Mouse (Mus musculus) hindbrain, embryonic 12.5 days (tissue): ENCODE results near the gene Prdx2. TPM values are rescaled to one million over a fixed set of nuclear protein-coding genes. Genes with fewer than 3 reads are reported as not detected.

ENCODE experiments used
- ATAC-seq: fragments of 200-750 bp; cut with Nextera tagmentation; 2 replicates; pipeline ENCODE4 v1.8.0; 2017; ENCODE audit warnings: moderate TSS enrichment; ENCODE audit not compliant: low FRiP score
- H3K27ac ChIP-seq: fragments of 300-500 bp; sonication (generic); 2 replicates; pipeline ENCODE4 v1.5.1; 2016; ENCODE audit warnings: mild to moderate bottlenecking
- H3K27me3 ChIP-seq: fragments of 300-500 bp; sonication (generic); 2 replicates; pipeline ENCODE4 v1.6.1; 2016; ENCODE audit warnings: mild to moderate bottlenecking
- H3K36me3 ChIP-seq: fragments of 300-500 bp; sonication (generic); 2 replicates; pipeline ENCODE4 v1.6.1; 2016; ENCODE audit warnings: mild to moderate bottlenecking
- H3K4me1 ChIP-seq: fragments of 300-500 bp; sonication (generic); 2 replicates; pipeline ENCODE4 v1.6.1; 2016
- H3K4me2 ChIP-seq: fragments of 300-500 bp; sonication (generic); replicated peaks from 2 replicates; pipeline ENCODE4 v1.6.1; 2016; ENCODE audit warnings: mild to moderate bottlenecking
- H3K4me3 ChIP-seq: fragments of 300-500 bp; sonication (generic); 2 replicates; pipeline ENCODE4 v1.5.1; 2016; ENCODE audit warnings: mild to moderate bottlenecking
- H3K9ac ChIP-seq: fragments of 300-500 bp; sonication (generic); 2 replicates; pipeline ENCODE4 v1.6.1; 2016; ENCODE audit warnings: mild to moderate bottlenecking, moderate library complexity
- H3K9me3 ChIP-seq: fragments of 300-500 bp; sonication (generic); replicated peaks from 2 replicates; pipeline ENCODE4 v1.6.1; 2016; ENCODE audit warnings: mild to moderate bottlenecking
- WGBS: fragments of 180-500 bp; shearing (Covaris S2); methylation state at CpG from one replicate; pipeline ENCODE4 v1.1.7; 2016; 5-methylcytosine and 5-hydroxymethylcytosine counted together
- polyA plus RNA-seq: library from polyadenylated mRNA; unstranded; fragments of >200 nt; fragmentation: Nextera tagmentation; extraction: Ambion mirVana; gene quantifications from 2 replicates; pipeline ENCODE4 v1.2.1, GENCODE M21; 2016

The Prdx2 gene
- polyA plus RNA-seq: 1,088 and 1,187 TPM in 2 replicates

DNA sequence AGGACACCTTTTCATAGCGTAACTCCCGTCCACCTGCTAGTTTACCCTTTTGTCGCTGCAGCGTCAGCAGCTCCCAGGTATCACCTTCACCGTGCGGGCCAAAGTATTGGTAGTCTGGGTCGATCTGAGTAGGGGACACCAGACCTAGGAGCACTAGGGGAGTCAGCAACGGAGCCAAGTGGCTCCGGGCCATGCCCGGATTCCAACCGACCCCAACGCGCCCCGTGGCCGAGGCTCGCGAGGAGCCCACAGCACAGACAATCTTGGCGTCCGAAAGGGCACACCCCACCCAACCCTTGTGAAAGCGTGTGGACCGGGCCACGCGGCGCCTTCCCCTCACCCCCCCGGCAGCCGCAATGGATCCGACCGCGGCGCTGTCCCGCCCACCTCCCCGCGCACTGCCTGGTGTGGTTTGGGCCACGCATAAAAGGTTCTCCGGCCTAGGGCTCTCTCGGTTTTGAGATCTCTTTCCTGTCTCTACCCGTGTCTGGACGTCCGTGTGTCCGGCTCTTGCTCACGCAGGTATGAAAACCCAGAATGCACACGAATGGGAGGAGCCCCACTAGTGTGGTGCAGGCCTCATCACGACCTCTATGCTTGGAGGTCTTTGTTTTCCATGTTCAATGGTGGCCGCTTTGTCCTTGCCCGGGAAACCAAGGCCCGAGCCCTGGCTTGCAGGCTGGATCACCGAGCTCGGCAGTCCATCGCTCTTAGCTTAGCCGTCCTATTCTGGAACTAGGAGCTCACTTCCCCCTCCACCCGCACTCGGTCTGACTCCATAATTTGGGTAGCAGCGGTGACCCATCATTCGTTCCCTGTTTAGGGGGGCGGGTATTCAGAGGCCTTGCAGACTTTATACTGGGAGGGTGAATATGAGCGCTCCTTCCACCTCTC lies at the start of gene Prdx2, which contains the start of the genes Gm49661 and Rnaseh2a:
Gene Prdx2 (plus strand): TSS at position 347 of the 894 bp plus-strand sequence.
Gene Gm49661 (minus strand): TSS at position 193 of the 894 bp plus-strand sequence.
Gene Rnaseh2a (minus strand): TSS at position 527 of the 894 bp plus-strand sequence.
- peak within 1 kb of the TSS; percentile 78 for H3K4me3 ChIP-seq
- peaks cover 41% of the 10 kb centered on the region for H3K4me1 ChIP-seq
- peak within 1 kb of the TSS; percentile 80 for H3K27ac ChIP-seq
- peak; percentile 73 for ATAC-seq
- WGBS: under 1% methylated on average over 56 of the region's 56 CpGs
- peaks cover 35% of the 10 kb centered on the region for H3K36me3 ChIP-seq
- no peaks in the 10 kb centered on the region for H3K9me3 ChIP-seq
- peak within 1 kb of the TSS; percentile 91 for H3K9ac ChIP-seq
- peak within 1 kb of the TSS; percentile 91 for H3K4me2 ChIP-seq
- no peaks in the 10 kb centered on the region for H3K27me3 ChIP-seq

- H3K36me3 ChIP-seq: peaks cover 76% of the 10 kb centered on the region
- no peak for ATAC-seq
- H3K9ac ChIP-seq: no peak overlapping the region
- peaks cover 51% of the 10 kb centered on the region for H3K27me3 ChIP-seq
- 85% methylated on average over 2 of the region's 2 CpGs for WGBS
- no peak overlapping the region for H3K4me3 ChIP-seq
- H3K27ac ChIP-seq: no peak overlapping the region
- H3K9me3 ChIP-seq: no peaks in the 10 kb centered on the region
- H3K4me1 ChIP-seq: no peaks in the 10 kb centered on the region
- H3K4me2 ChIP-seq: no peak overlapping the region
Observed at GRCm38 (mm10) chr8:84921596-84921995, 47.8 kb upstream of the Prdx2 start.

DNA sequence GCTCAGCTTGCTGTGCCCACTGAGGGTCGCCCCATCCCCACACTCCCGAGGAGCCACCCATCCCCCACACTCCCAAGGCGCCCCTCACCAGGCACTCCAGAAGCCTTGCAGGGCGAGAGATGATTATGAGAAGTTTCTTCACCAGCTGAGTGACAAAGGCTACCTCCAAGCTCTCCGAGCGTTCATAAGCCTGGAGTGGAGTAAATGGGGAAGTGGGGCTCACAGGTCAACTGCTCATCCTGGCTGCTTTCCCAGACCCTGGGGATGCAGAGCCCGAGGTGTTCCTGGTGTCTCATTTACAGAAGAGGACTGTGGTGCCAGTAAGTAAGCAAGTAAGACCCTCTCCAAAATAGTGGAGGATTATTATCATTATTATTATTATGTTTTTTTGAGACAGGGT lies 43.8 kb upstream of the Prdx2 start:
- Histone ChIP-seq H3K27ac (no peak overlapping the region), H3K9me3 (no peaks in the 10 kb centered on the region), H3K4me2 (no peak overlapping the region), H3K4me3 (no peak overlapping the region), H3K27me3 (peaks cover 50% of the 10 kb centered on the region), H3K4me1 (peaks cover 12% of the 10 kb centered on the region), H3K9ac (no peak overlapping the region), H3K36me3 (peaks cover 60% of the 10 kb centered on the region)
- no peak for ATAC-seq
- WGBS: 80% methylated on average over 7 of the region's 7 CpGs

DNA sequence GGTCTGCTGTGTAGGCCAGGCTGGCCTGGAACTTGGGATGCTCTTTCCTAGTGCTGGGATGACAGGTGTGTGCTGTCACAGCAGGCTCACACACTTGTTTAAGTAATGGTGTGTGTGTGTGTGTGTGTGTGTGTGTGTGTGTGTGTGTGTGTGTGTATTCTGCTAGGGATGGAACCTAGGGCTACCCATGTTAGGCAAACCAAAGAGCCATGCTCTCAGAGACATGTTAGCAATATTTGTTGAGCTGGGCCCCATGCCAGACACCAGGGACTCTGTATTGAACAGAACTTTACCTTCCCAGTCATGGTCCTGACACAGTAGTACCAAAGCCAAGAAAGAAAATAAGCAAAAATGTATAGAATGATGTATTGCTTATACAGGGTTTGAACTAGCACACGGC lies 41.9 kb upstream of the Prdx2 start:
- ATAC-seq: no peak
- no peak overlapping the region for H3K4me2 ChIP-seq
- WGBS: 93% methylated on average over 1 of the region's 1 CpGs

DNA sequence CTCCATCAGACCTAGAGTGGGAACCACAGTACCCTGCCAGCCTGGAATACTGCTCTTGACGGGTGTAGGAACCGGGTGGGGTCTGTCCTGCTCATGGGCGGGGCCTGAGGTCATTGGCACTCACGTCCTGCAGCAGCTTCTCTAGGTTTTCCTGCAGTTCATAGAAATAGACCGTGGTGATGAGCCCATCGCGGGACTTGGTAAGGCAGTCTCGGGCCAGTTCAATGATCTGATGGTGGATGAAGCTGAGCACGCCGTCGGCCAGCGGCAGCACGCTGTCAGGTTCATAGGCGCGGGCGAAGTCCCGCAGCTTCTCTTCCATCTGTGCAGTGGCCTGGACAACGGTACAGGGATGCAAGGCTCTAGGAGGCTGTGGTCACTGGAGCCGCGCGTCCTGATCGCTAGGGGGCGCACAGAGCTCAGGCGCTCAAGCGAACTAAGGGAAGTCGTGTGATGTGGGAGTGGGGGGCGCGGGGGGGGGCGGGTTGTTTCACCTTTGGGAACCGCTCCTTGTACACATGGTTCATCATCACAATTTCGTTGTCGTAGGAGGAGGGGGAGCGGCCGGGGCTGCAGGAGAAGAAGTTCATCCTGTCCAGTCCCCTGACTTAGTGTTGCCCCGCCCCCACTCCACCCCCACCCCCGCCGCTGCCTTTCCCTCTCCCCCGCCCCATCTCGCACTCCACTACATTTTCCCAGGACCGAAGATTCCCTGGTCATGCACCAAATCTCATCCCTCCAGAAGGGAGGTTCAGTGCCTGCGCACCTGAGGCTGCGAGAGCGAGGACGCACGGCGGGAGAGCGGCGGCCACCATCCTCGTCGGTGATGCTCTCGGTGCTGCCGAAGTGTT lies 40.7 kb upstream of the Prdx2 start:
- Histone ChIP-seq H3K4me3 (peak overlapping the region; percentile 36), H3K27me3 (peaks cover 60% of the 10 kb centered on the region), H3K4me2 (peak overlapping the region; percentile 64), H3K9ac (peak overlapping the region; percentile 45), H3K9me3 (no peaks in the 10 kb centered on the region), H3K27ac (no peak overlapping the region), H3K36me3 (peaks cover 47% of the 10 kb centered on the region), H3K4me1 (peaks cover 13% of the 10 kb centered on the region)
- ATAC-seq: peak; percentile 79
- 3% methylated on average over 51 of the region's 52 CpGs for WGBS

More for the DNA sequence above, 41.9 kb upstream of the Prdx2 start:
- H3K9me3 ChIP-seq: no peaks in the 10 kb centered on the region
- peaks cover 55% of the 10 kb centered on the region for H3K36me3 ChIP-seq
- H3K27ac ChIP-seq: no peak overlapping the region
- H3K9ac ChIP-seq: no peak overlapping the region
- no peak overlapping the region for H3K4me3 ChIP-seq
- H3K4me1 ChIP-seq: peaks cover 12% of the 10 kb centered on the region
- peaks cover 55% of the 10 kb centered on the region for H3K27me3 ChIP-seq

DNA sequence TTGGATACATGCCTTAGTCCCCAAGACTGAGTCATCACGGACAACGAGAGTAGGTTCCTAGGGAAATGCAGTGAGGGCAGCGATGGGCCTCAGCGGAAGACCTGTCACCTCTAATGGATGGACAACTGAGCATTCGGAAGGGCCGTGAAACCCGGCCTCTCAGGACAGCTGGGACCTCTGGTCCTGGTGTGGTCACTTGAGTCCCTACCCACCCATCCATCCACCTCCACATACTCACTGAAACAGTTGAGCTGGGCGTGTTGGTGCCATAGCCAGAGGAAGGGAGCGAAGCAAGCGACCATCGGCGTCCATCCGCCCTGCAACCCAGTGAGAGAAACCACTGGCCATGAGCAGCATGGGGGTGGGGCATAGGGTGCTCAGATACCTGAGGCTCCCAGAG lies 38.8 kb upstream of the Prdx2 start:
- Histone ChIP-seq H3K36me3 (peaks cover 33% of the 10 kb centered on the region), H3K9me3 (no peaks in the 10 kb centered on the region), H3K9ac (no peak overlapping the region), H3K4me1 (peaks cover 32% of the 10 kb centered on the region), H3K27me3 (peaks cover 67% of the 10 kb centered on the region), H3K27ac (no peak overlapping the region), H3K4me3 (no peak overlapping the region), H3K4me2 (no peak overlapping the region)
- no peak for ATAC-seq
- 88% methylated on average over 13 of the region's 13 CpGs for WGBS

DNA sequence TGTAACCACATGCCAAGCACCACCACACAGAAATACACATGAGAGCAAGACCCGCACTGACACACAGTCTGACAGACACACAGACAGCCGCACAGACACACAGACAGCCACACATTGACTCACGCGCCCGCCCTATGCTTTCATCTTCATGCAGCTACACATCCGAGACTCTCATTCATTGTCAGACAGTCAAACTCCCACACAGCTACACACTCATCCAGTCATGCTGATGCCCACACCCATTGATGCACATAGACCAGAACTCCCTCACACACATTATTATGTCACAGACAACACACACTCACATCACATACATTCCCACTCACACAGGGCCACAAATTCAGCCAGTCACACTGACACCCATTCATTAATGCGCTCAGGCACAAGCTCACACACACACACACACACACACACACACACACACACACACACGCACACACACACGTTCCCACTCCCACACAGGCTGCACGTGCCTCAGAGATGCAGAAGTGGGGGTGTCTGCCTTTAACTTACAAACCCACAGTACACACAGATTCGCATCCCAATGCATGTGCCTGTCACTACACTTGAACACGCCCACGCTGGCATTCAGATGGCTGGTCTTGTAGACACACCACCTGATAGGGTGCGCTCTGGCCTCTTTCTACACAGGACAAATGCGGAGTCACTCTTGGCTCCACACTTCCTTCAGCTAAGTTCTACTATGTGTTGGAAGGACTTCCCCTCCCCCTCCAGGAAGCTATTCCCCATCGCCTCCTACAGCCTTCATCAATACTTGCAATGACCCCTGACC lies 35.4 kb upstream of the Prdx2 start:
- Histone ChIP-seq H3K9me3 (no peaks in the 10 kb centered on the region), H3K27ac (no peak overlapping the region), H3K9ac (peak overlapping the region; percentile 14), H3K4me3 (peak overlapping the region; percentile 70), H3K36me3 (peaks cover 15% of the 10 kb centered on the region; the same call in 1 of the 2 replicates), H3K4me1 (peaks cover 37% of the 10 kb centered on the region), H3K4me2 (peak overlapping the region; percentile 65), H3K27me3 (peaks cover 76% of the 10 kb centered on the region)
- no peak for ATAC-seq
- WGBS: 78% methylated on average over 16 of the region's 16 CpGs

DNA sequence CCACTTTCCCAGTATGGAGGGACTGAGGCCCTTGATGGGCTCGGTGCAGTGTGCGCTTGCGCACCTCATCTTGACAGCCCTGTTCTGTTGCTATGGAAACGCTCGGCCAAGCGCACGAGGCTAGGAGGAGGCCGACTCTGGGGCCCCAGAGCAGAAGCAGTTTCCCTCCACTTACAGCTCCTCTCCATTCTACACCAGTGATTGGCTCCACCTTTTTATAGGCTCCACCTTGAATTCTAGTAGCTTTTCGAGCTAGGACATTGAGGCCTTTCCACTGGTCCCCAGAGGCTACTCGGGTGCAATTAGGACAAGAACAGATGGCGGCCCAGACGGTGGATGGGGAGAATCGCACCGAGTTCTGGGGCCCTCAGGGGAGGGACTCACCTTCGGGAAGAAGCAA lies 34.5 kb upstream of the Prdx2 start:
- Histone ChIP-seq H3K4me1 (peaks cover 31% of the 10 kb centered on the region), H3K36me3 (peaks cover 15% of the 10 kb centered on the region; the same call in 1 of the 2 replicates), H3K27ac (peak overlapping the region; percentile 53), H3K4me2 (peak overlapping the region; percentile 65), H3K9ac (peak overlapping the region; percentile 89), H3K27me3 (peaks cover 68% of the 10 kb centered on the region), H3K9me3 (no peaks in the 10 kb centered on the region), H3K4me3 (peak overlapping the region; percentile 70)
- ATAC-seq: peak; percentile 61
- WGBS: 2% methylated on average over 15 of the region's 15 CpGs

DNA sequence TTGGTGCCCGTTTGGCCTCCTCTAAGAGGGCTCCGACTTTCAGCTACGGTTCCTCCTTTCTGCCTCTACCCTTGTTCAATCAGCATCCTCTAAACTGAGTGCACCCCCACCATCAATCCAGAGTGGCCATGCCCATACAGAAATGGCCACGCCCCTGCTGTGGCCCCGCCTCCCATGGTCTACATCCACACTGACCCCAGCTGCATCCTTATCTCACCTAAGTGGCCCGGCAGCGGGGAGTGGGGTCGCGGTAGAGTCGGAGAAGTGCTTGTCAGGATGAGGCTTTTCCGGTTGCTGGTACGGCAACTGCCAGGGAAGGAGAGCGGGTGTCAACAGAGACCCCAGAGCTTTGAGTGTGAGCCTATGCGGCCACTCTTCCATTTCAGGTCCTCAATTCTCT lies 33.9 kb upstream of the Prdx2 start:
- peak overlapping the region; percentile 65 for H3K4me2 ChIP-seq
- peaks cover 13% of the 10 kb centered on the region; the same call in 1 of the 2 replicates for H3K36me3 ChIP-seq
- H3K9me3 ChIP-seq: no peaks in the 10 kb centered on the region
- H3K27ac ChIP-seq: peak overlapping the region; percentile 53
- peak overlapping the region; percentile 89; the same call in 1 of the 2 replicates for H3K9ac ChIP-seq
- ATAC-seq: peak; percentile 29; the same call in 1 of the 2 replicates
- peaks cover 65% of the 10 kb centered on the region for H3K27me3 ChIP-seq
- WGBS: 8% methylated on average over 14 of the region's 14 CpGs
- peaks cover 31% of the 10 kb centered on the region for H3K4me1 ChIP-seq
- peak overlapping the region; percentile 70 for H3K4me3 ChIP-seq

- H3K4me1 ChIP-seq: peaks cover 31% of the 10 kb centered on the region
- 16% methylated on average over 23 of the region's 23 CpGs for WGBS
- peak overlapping the region; percentile 70 for H3K4me3 ChIP-seq
- peak; percentile 53 for ATAC-seq
- peaks cover 8% of the 10 kb centered on the region; the same call in 1 of the 2 replicates for H3K36me3 ChIP-seq
- peak overlapping the region; percentile 96 for H3K27ac ChIP-seq
- H3K9ac ChIP-seq: peak overlapping the region; percentile 89
- peaks cover 67% of the 10 kb centered on the region for H3K27me3 ChIP-seq
- peak overlapping the region; percentile 65 for H3K4me2 ChIP-seq
- no peaks in the 10 kb centered on the region for H3K9me3 ChIP-seq
Observed at GRCm38 (mm10) chr8:84936041-84936961, 33.1 kb upstream of the Prdx2 start.
